Mouse (Mus musculus): Measurements from ENCODE around the gene Scaf1. TPM values are rescaled to one million over a fixed set of nuclear protein-coding genes. Genes with fewer than 3 reads are reported as not detected.

The Scaf1 gene
- total and polyA plus RNA-seq, 3 experiments: 17.7 to 81.5 (median 34.4) TPM

- Histone ChIP-seq H3K79me2 (ENCODE audit: control insufficient read depth, insufficient read depth, low read length, poor library complexity) (peaks cover 45% of the 10 kb centered on the region), H3K4me1 (ENCODE audit: control insufficient read depth in 1 of 2, insufficient read depth in 2 of 2, low read length in 2 of 2) (peaks cover 0 to 11% of the 10 kb centered on the region in 2 experiments; a peak in 3 of 4 replicates), H3K4me3 (ENCODE audit: control insufficient read depth in 1 of 2, insufficient read depth in 1 of 2, low read depth in 2 of 2, low read length in 2 of 2) (peak overlapping the region; percentile 72 to 99), H3K27me3 (ENCODE audit: control insufficient read depth in 1 of 2, insufficient read depth in 2 of 2, low read length in 2 of 2) (no peaks in the 10 kb centered on the region), H3K9ac (ENCODE audit: control insufficient read depth, low read depth, low read length, poor library complexity, severe bottlenecking) (peak overlapping the region; percentile 99), H3K27ac (ENCODE audit: control insufficient read depth, low read depth, low read length) (peak overlapping the region; percentile 86), H3K9me3 (replicated peaks; ENCODE audit: insufficient read depth, low read length) (no peaks in the 10 kb centered on the region), H3K36me3 (ENCODE audit: control insufficient read depth in 1 of 2, insufficient read depth in 2 of 2, low read length in 2 of 2) (peaks cover 9 to 10% of the 10 kb centered on the region in 2 experiments)
- DNase-seq (ENCODE audit: low read depth, low spot score): peak; percentile 74
- TF ChIP-seq UBTF (IDR thresholded peaks at IDR 0.05; ENCODE audit: borderline replicate concordance, insufficient read depth, low read depth, low read length): no peak
- TF ChIP-seq USF1 (IDR thresholded peaks at IDR 0.05; ENCODE audit: low read depth, low read length): peak; percentile 26; the same call in 1 of the 2 replicates
- TF ChIP-seq E2F4 (IDR thresholded peaks at IDR 0.05; ENCODE audit: borderline replicate concordance, low read depth, low read length): no peak; the same call in 1 of the 2 replicates
- peak; percentile 95 for TF ChIP-seq MXI1 (IDR thresholded peaks at IDR 0.05; ENCODE audit: low read depth, low read length)
- no peak for TF ChIP-seq MAZ (IDR thresholded peaks at IDR 0.05; ENCODE audit: low read depth, low read length)
- no peak for TF ChIP-seq RCOR1 (IDR thresholded peaks at IDR 0.05; ENCODE audit: low read depth, low read length)
- no peak for TF ChIP-seq MEF2A (IDR thresholded peaks at IDR 0.05; ENCODE audit: extremely low read depth, insufficient replicate concordance, low read depth, low read length, poor library complexity, severe bottlenecking)
- no peak for TF ChIP-seq ZNF384 (IDR thresholded peaks at IDR 0.05; ENCODE audit: low read depth, low read length)
- no peak for TF ChIP-seq NELFE (IDR thresholded peaks at IDR 0.05; ENCODE audit: low read depth, low read length)
- no peak for TF ChIP-seq GABPA (IDR thresholded peaks at IDR 0.05; ENCODE audit: low read depth, low read length)
- TF ChIP-seq CHD1 (IDR thresholded peaks at IDR 0.05; ENCODE audit: low read depth, low read length): 0 out of 2 replicates have a peak, but pooled peaks have one; percentile 47
- TF ChIP-seq ETS1 (IDR thresholded peaks at IDR 0.05; ENCODE audit: low read depth, low read length): 0 out of 2 replicates have a peak, but pooled peaks have one; percentile 3
- no peak for TF ChIP-seq POLR2A (IDR thresholded peaks at IDR 0.05; ENCODE audit: control insufficient read depth in 1 of 2, insufficient read depth in 1 of 2, low read depth in 1 of 2, low read length in 2 of 2, poor library complexity in 1 of 2)
- no peak for TF ChIP-seq EP300 (IDR thresholded peaks at IDR 0.05; ENCODE audit: low read depth in 1 of 2, low read length in 2 of 2)
- no peak for TF ChIP-seq MAFK (IDR thresholded peaks at IDR 0.05; ENCODE audit: borderline replicate concordance, low read depth, low read length)
- TF ChIP-seq HCFC1 (IDR thresholded peaks at IDR 0.05; ENCODE audit: low read depth, low read length): no peak
- TF ChIP-seq JUND (IDR thresholded peaks at IDR 0.05; ENCODE audit: low read depth, low read length): no peak
- no peak for TF ChIP-seq TCF12 (IDR thresholded peaks at IDR 0.05; ENCODE audit: low read depth, low read length)
- peak; percentile 94 for TF ChIP-seq MAX (IDR thresholded peaks at IDR 0.05; ENCODE audit: low read length)
- TF ChIP-seq GATA1 (IDR thresholded peaks at IDR 0.05; ENCODE audit: low read depth, low read length): no peak
- no peak for TF ChIP-seq ZMIZ1 (IDR thresholded peaks at IDR 0.05; ENCODE audit: low read depth, low read length)
- no peak for TF ChIP-seq USF2 (IDR thresholded peaks at IDR 0.05; ENCODE audit: borderline replicate concordance in 1 of 2, insufficient read depth in 1 of 2, low read depth in 1 of 2, low read length in 2 of 2)
- peak; percentile 93 for TF ChIP-seq MYC (IDR thresholded peaks at IDR 0.05; ENCODE audit: low read depth, low read length)
- TF ChIP-seq ZC3H11A (IDR thresholded peaks at IDR 0.05; ENCODE audit: low read depth, low read length): no peak
- no peak; the same call in 1 of the 2 replicates for TF ChIP-seq BHLHE40 (IDR thresholded peaks at IDR 0.05; ENCODE audit: borderline replicate concordance, low read depth, low read length)
- no peak for TF ChIP-seq POLR2AphosphoS5 (IDR thresholded peaks at IDR 0.05; ENCODE audit: borderline replicate concordance, low read depth, low read length)
- TF ChIP-seq MYB (IDR thresholded peaks at IDR 0.05; ENCODE audit: low read depth, low read length): no peak
- no peak for TF ChIP-seq TBP (IDR thresholded peaks at IDR 0.05; ENCODE audit: low read depth, low read length)
- no peak for TF ChIP-seq TAL1 (IDR thresholded peaks at IDR 0.05; ENCODE audit: low read length)
- no peak for TF ChIP-seq KAT2A (conservative IDR thresholded peaks at IDR 0.05; ENCODE audit: low read depth, low read length)
- TF ChIP-seq RAD21 (IDR thresholded peaks at IDR 0.05; ENCODE audit: low read depth, low read length): no peak
- TF ChIP-seq ZKSCAN1 (IDR thresholded peaks at IDR 0.05; ENCODE audit: low read depth, low read length): no peak
- no peak for TF ChIP-seq ELF1 (IDR thresholded peaks at IDR 0.05; ENCODE audit: low read depth, low read length)
- 0 out of 2 replicates have a peak, but pooled peaks have one; percentile 7 for TF ChIP-seq SMC3 (IDR thresholded peaks at IDR 0.05; ENCODE audit: low read depth, low read length)
- TF ChIP-seq CTCF (IDR thresholded peaks at IDR 0.05 in 2 of 3, conservative IDR thresholded peaks at IDR 0.05 in 1 of 3; ENCODE audit: control insufficient read depth in 1 of 3, insufficient read depth in 1 of 3, low read depth in 2 of 3, low read length in 3 of 3, poor library complexity in 1 of 3, severe bottlenecking in 1 of 3): peak in 2 of 3 experiments; percentile 32 to 51; a peak in 3 of 6 replicates
- no peak for TF ChIP-seq CHD2 (IDR thresholded peaks at IDR 0.05; ENCODE audit: low read length)
- TF ChIP-seq SIN3A (IDR thresholded peaks at IDR 0.05; ENCODE audit: low read length): peak; percentile 72; the same call in 1 of the 2 replicates
Measured at GRCm38 (mm10) chr7:44985595-44986191, 30.5 kb downstream of the Scaf1 start.

Measured in MEL (cell line).